Mouse (Mus musculus) liver, embryonic 15.5 days (tissue): ENCODE measurements around the gene Ypel2. TPM values are rescaled to one million over a fixed set of nuclear protein-coding genes. Genes with fewer than 3 reads are reported as not detected.

Experiments
- ATAC-seq: fragments of 200-750 bp; cut with Nextera tagmentation; 2 replicates; pipeline ENCODE4 v1.8.0; 2017; ENCODE audit warnings: moderate number of reproducible peaks, mild to moderate bottlenecking, moderate library complexity; ENCODE audit not compliant: insufficient read depth
- H3K27ac ChIP-seq: fragments of 300-500 bp; sonication (generic); replicated peaks from 2 replicates; pipeline ENCODE4 v1.5.1; 2015; ENCODE audit warnings: mild to moderate bottlenecking, inconsistent platforms
- H3K27me3 ChIP-seq: fragments of 300-500 bp; sonication (generic); 2 replicates; pipeline ENCODE4 v1.6.1; 2015; ENCODE audit warnings: mild to moderate bottlenecking, inconsistent platforms
- H3K36me3 ChIP-seq: fragments of 300-500 bp; sonication (generic); replicated peaks from 2 replicates; pipeline ENCODE4 v1.6.1; 2015; ENCODE audit warnings: moderate library complexity, mild to moderate bottlenecking, inconsistent platforms
- H3K4me1 ChIP-seq: fragments of 300-500 bp; sonication (generic); replicated peaks from 2 replicates; pipeline ENCODE4 v1.6.1; 2015; ENCODE audit warnings: inconsistent platforms
- H3K4me2 ChIP-seq: fragments of 300-500 bp; sonication (generic); 2 replicates; pipeline ENCODE4 v1.6.1; 2015; ENCODE audit warnings: moderate library complexity, mild to moderate bottlenecking, inconsistent platforms
- H3K4me3 ChIP-seq: fragments of 300-500 bp; sonication (generic); replicated peaks from 2 replicates; pipeline ENCODE4 v1.5.1; 2015; ENCODE audit warnings: mild to moderate bottlenecking, inconsistent platforms
- H3K9ac ChIP-seq: fragments of 300-500 bp; sonication (generic); 2 replicates; pipeline ENCODE4 v1.6.1; 2015; ENCODE audit warnings: moderate library complexity, mild to moderate bottlenecking, inconsistent platforms
- H3K9me3 ChIP-seq: fragments of 300-500 bp; sonication (generic); replicated peaks from 2 replicates; pipeline ENCODE4 v1.6.1; 2016; ENCODE audit warnings: inconsistent platforms
- WGBS: fragments of 180-500 bp; shearing (Covaris S2); methylation state at CpG from one replicate; pipeline ENCODE4 v1.1.7; 2015; ENCODE audit warnings: mixed read lengths; ENCODE audit not compliant: insufficient replicate concordance; 5-methylcytosine and 5-hydroxymethylcytosine counted together
- polyA plus RNA-seq: library from polyadenylated mRNA; unstranded; fragments of >200 nt; fragmentation: Nextera tagmentation; extraction: Ambion mirVana; gene quantifications from 2 replicates; pipeline ENCODE4 v1.2.1, GENCODE M21; 2015

Gene Ypel2
- polyA plus RNA-seq, 1 experiment from 2014 or later = 1.5 TPM

GRCm38 (mm10) chr11:86945933-86946332 lies 47.6 kb downstream of the Ypel2 start:
- H3K27me3 ChIP-seq = no peaks in the 10 kb centered on the region
- H3K9me3 ChIP-seq = no peaks in the 10 kb centered on the region
- H3K4me1 ChIP-seq = no peaks in the 10 kb centered on the region
- no peak overlapping the region for H3K9ac ChIP-seq
- no peak for ATAC-seq
- H3K36me3 ChIP-seq = no peaks in the 10 kb centered on the region
- H3K27ac ChIP-seq = no peak overlapping the region
- 68% methylated on average over 6 of the region's 6 CpGs for WGBS
- H3K4me3 ChIP-seq = no peak overlapping the region
- no peak overlapping the region for H3K4me2 ChIP-seq

GRCm38 (mm10) chr11:86945058-86945457 lies 48.4 kb downstream of the Ypel2 start:
- H3K36me3 ChIP-seq = no peaks in the 10 kb centered on the region
- no peak overlapping the region for H3K4me3 ChIP-seq
- no peak for ATAC-seq
- no peaks in the 10 kb centered on the region for H3K4me1 ChIP-seq
- H3K27ac ChIP-seq = no peak overlapping the region
- no peaks in the 10 kb centered on the region for H3K9me3 ChIP-seq
- no peaks in the 10 kb centered on the region for H3K27me3 ChIP-seq
- H3K9ac ChIP-seq = no peak overlapping the region
- no peak overlapping the region for H3K4me2 ChIP-seq
- 48% methylated on average over 8 of the region's 8 CpGs for WGBS

- no peaks in the 10 kb centered on the region for H3K9me3 ChIP-seq
- no peaks in the 10 kb centered on the region for H3K36me3 ChIP-seq
- no peak for ATAC-seq
- no peak overlapping the region for H3K9ac ChIP-seq
- WGBS = 62% methylated on average over 8 of the region's 8 CpGs
- H3K4me2 ChIP-seq = no peak overlapping the region
- no peak overlapping the region for H3K4me3 ChIP-seq
- no peak overlapping the region for H3K27ac ChIP-seq
- H3K27me3 ChIP-seq = no peaks in the 10 kb centered on the region
- H3K4me1 ChIP-seq = no peaks in the 10 kb centered on the region
Measured at GRCm38 (mm10) chr11:86944539-86944938, 49.0 kb downstream of the Ypel2 start.

GRCm38 (mm10) chr11:86941904-86942303 lies 51.6 kb downstream of the Ypel2 start:
- ATAC-seq = no peak
- H3K9me3 ChIP-seq = no peaks in the 10 kb centered on the region
- H3K27ac ChIP-seq = no peak overlapping the region
- WGBS = 57% methylated on average over 8 of the region's 8 CpGs
- no peaks in the 10 kb centered on the region for H3K36me3 ChIP-seq
- no peaks in the 10 kb centered on the region for H3K27me3 ChIP-seq
- H3K9ac ChIP-seq = no peak overlapping the region
- no peak overlapping the region for H3K4me3 ChIP-seq
- H3K4me1 ChIP-seq = no peaks in the 10 kb centered on the region
- H3K4me2 ChIP-seq = no peak overlapping the region

GRCm38 (mm10) chr11:86939503-86939902 lies 54.0 kb downstream of the Ypel2 start:
- no peaks in the 10 kb centered on the region for H3K4me1 ChIP-seq
- H3K27me3 ChIP-seq = no peaks in the 10 kb centered on the region
- no peak for ATAC-seq
- H3K4me3 ChIP-seq = no peak overlapping the region
- 53% methylated on average over 6 of the region's 6 CpGs for WGBS
- H3K36me3 ChIP-seq = no peaks in the 10 kb centered on the region
- H3K27ac ChIP-seq = no peak overlapping the region
- H3K9ac ChIP-seq = no peak overlapping the region
- no peaks in the 10 kb centered on the region for H3K9me3 ChIP-seq
- no peak overlapping the region for H3K4me2 ChIP-seq

- no peak overlapping the region for H3K4me3 ChIP-seq
- no peak overlapping the region for H3K4me2 ChIP-seq
- ATAC-seq = no peak
- H3K9ac ChIP-seq = no peak overlapping the region
- no peaks in the 10 kb centered on the region for H3K36me3 ChIP-seq
- WGBS = 56% methylated on average over 3 of the region's 3 CpGs
- H3K9me3 ChIP-seq = no peaks in the 10 kb centered on the region
- H3K27me3 ChIP-seq = no peaks in the 10 kb centered on the region
- H3K27ac ChIP-seq = no peak overlapping the region
- H3K4me1 ChIP-seq = no peaks in the 10 kb centered on the region
Measured at GRCm38 (mm10) chr11:86938551-86938950, 55.0 kb downstream of the Ypel2 start.

GRCm38 (mm10) chr11:86938108-86938507 lies 55.4 kb downstream of the Ypel2 start:
- H3K27me3 ChIP-seq = no peaks in the 10 kb centered on the region
- no peak overlapping the region for H3K4me2 ChIP-seq
- no peaks in the 10 kb centered on the region for H3K9me3 ChIP-seq
- H3K27ac ChIP-seq = no peak overlapping the region
- no peak overlapping the region for H3K9ac ChIP-seq
- WGBS = 76% methylated on average over 4 of the region's 4 CpGs
- no peak overlapping the region for H3K4me3 ChIP-seq
- H3K36me3 ChIP-seq = no peaks in the 10 kb centered on the region
- no peaks in the 10 kb centered on the region for H3K4me1 ChIP-seq
- ATAC-seq = no peak

GRCm38 (mm10) chr11:86936938-86937337 lies 56.6 kb downstream of the Ypel2 start:
- no peak overlapping the region for H3K27ac ChIP-seq
- no peak overlapping the region for H3K9ac ChIP-seq
- WGBS = 46% methylated on average over 9 of the region's 9 CpGs
- no peaks in the 10 kb centered on the region for H3K9me3 ChIP-seq
- no peak for ATAC-seq
- no peaks in the 10 kb centered on the region for H3K36me3 ChIP-seq
- no peak overlapping the region for H3K4me2 ChIP-seq
- no peaks in the 10 kb centered on the region; the same call in 1 of the 2 replicates for H3K4me1 ChIP-seq
- H3K27me3 ChIP-seq = no peaks in the 10 kb centered on the region
- no peak overlapping the region for H3K4me3 ChIP-seq

GRCm38 (mm10) chr11:86934895-86935294 lies 58.6 kb downstream of the Ypel2 start:
- no peak overlapping the region for H3K27ac ChIP-seq
- H3K9ac ChIP-seq = no peak overlapping the region
- no peak overlapping the region for H3K4me2 ChIP-seq
- no peaks in the 10 kb centered on the region for H3K9me3 ChIP-seq
- H3K4me1 ChIP-seq = no peaks in the 10 kb centered on the region; the same call in 1 of the 2 replicates
- no peak for ATAC-seq
- no peak overlapping the region for H3K4me3 ChIP-seq
- WGBS = 49% methylated on average over 2 of the region's 2 CpGs
- H3K36me3 ChIP-seq = no peaks in the 10 kb centered on the region
- H3K27me3 ChIP-seq = no peaks in the 10 kb centered on the region

GRCm38 (mm10) chr11:86932201-86932600 lies 61.3 kb downstream of the Ypel2 start:
- H3K27ac ChIP-seq = no peak overlapping the region
- WGBS = 62% methylated on average over 2 of the region's 2 CpGs
- ATAC-seq = no peak
- no peaks in the 10 kb centered on the region; the same call in 1 of the 2 replicates for H3K4me1 ChIP-seq
- H3K36me3 ChIP-seq = no peaks in the 10 kb centered on the region
- no peak overlapping the region for H3K4me2 ChIP-seq
- H3K27me3 ChIP-seq = no peaks in the 10 kb centered on the region
- no peak overlapping the region for H3K9ac ChIP-seq
- H3K9me3 ChIP-seq = no peaks in the 10 kb centered on the region
- H3K4me3 ChIP-seq = no peak overlapping the region

- Histone ChIP-seq H3K27me3 (no peaks in the 10 kb centered on the region), H3K36me3 (no peaks in the 10 kb centered on the region), H3K4me3 (no peak overlapping the region), H3K9ac (no peak overlapping the region), H3K4me2 (no peak overlapping the region), H3K27ac (no peak overlapping the region), H3K9me3 (no peaks in the 10 kb centered on the region), H3K4me1 (no peaks in the 10 kb centered on the region; the same call in 1 of the 2 replicates)
- 63% methylated on average over 10 of the region's 10 CpGs for WGBS
- ATAC-seq = no peak
Measured at GRCm38 (mm10) chr11:86930636-86931180, 62.8 kb downstream of the Ypel2 start.

- Histone ChIP-seq H3K27me3 (no peaks in the 10 kb centered on the region), H3K9me3 (no peaks in the 10 kb centered on the region), H3K36me3 (no peaks in the 10 kb centered on the region), H3K27ac (no peak overlapping the region), H3K4me2 (no peak overlapping the region), H3K4me3 (no peak overlapping the region), H3K9ac (no peak overlapping the region), H3K4me1 (no peaks in the 10 kb centered on the region; the same call in 1 of the 2 replicates)
- ATAC-seq = no peak
Measured at GRCm38 (mm10) chr11:86929985-86930384, 63.5 kb downstream of the Ypel2 start.
